Mouse (Mus musculus) hindbrain, embryonic 13.5 days (tissue): Measurements from ENCODE around the gene D17Wsu92e. TPM values are rescaled to one million over a fixed set of nuclear protein-coding genes. Genes with fewer than 3 reads are reported as not detected.

Source experiments
- ATAC-seq: fragments of 200-750 bp; cut with Nextera tagmentation; 2 replicates; pipeline ENCODE4 v1.8.0; 2017; ENCODE audit warnings: moderate TSS enrichment; ENCODE audit not compliant: low FRiP score
- H3K27ac ChIP-seq: fragments of 300-500 bp; sonication (generic); 2 replicates; pipeline ENCODE4 v1.5.1; 2015; ENCODE audit warnings: inconsistent platforms, mild to moderate bottlenecking, moderate library complexity
- H3K27me3 ChIP-seq: fragments of 300-500 bp; sonication (generic); 2 replicates; pipeline ENCODE4 v1.6.1; 2015; ENCODE audit warnings: mild to moderate bottlenecking, inconsistent platforms
- H3K36me3 ChIP-seq: fragments of 300-500 bp; sonication (generic); 2 replicates; pipeline ENCODE4 v1.6.1; 2015; ENCODE audit warnings: mild to moderate bottlenecking, inconsistent platforms
- H3K4me1 ChIP-seq: fragments of 300-500 bp; sonication (generic); replicated peaks from 2 replicates; pipeline ENCODE4 v1.6.1; 2015; ENCODE audit warnings: inconsistent platforms
- H3K4me2 ChIP-seq: fragments of 300-500 bp; sonication (generic); 2 replicates; pipeline ENCODE4 v1.6.1; 2015; ENCODE audit warnings: inconsistent platforms, mild to moderate bottlenecking, moderate library complexity
- H3K4me3 ChIP-seq: fragments of 300-500 bp; sonication (generic); 2 replicates; pipeline ENCODE4 v1.5.1; 2015; ENCODE audit warnings: mild to moderate bottlenecking, inconsistent platforms
- H3K9ac ChIP-seq: fragments of 300-500 bp; sonication (generic); 2 replicates; pipeline ENCODE4 v1.6.1; 2015; ENCODE audit warnings: mild to moderate bottlenecking, inconsistent platforms
- H3K9me3 ChIP-seq: fragments of 300-500 bp; sonication (generic); 2 replicates; pipeline ENCODE4 v1.6.1; 2016; ENCODE audit warnings: inconsistent platforms
- WGBS: fragments of 180-500 bp; shearing (Covaris S2); methylation state at CpG from one replicate; pipeline ENCODE4 v1.1.7; 2015; 5-methylcytosine and 5-hydroxymethylcytosine counted together
- polyA plus RNA-seq: library from polyadenylated mRNA; unstranded; fragments of >200 nt; fragmentation: Nextera tagmentation; extraction: Ambion mirVana; gene quantifications from 2 replicates; pipeline ENCODE4 v1.2.1, GENCODE M21; 2015

Gene D17Wsu92e
- polyA plus RNA-seq, 1 experiment from 2014 or later = 10.0 TPM

DNA sequence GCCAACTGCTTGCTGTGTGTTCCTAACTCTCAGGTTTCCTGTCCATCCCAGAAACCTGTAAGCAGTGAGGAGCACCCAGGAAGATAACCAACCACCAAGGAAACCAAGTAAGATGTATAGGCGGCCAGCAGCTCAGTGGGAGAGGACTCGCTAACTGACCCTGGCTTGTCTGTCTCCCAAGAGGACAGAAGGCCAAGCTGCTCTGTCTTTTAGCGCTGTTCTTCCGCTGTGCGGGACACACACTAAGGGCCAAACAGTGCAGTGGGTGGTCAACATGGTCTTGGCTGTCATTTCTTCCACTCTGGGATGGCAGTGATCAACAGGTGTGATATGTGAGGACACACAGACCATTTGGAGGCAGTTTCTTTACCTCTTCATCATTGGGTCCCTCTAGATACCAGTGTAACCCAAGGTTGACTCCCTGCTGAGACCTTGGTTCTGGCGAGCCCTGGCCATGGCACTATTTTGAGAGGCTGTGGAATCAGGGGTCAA, 70.0 kb downstream of the D17Wsu92e start:
- H3K4me3 ChIP-seq = no peak overlapping the region
- no peaks in the 10 kb centered on the region for H3K27me3 ChIP-seq
- ATAC-seq = no peak
- H3K27ac ChIP-seq = no peak overlapping the region
- 91% methylated on average over 6 of the region's 6 CpGs for WGBS
- no peak overlapping the region for H3K4me2 ChIP-seq
- no peaks in the 10 kb centered on the region for H3K9me3 ChIP-seq
- H3K9ac ChIP-seq = no peak overlapping the region
- H3K36me3 ChIP-seq = peaks cover 20% of the 10 kb centered on the region
- peaks cover 18% of the 10 kb centered on the region for H3K4me1 ChIP-seq

DNA sequence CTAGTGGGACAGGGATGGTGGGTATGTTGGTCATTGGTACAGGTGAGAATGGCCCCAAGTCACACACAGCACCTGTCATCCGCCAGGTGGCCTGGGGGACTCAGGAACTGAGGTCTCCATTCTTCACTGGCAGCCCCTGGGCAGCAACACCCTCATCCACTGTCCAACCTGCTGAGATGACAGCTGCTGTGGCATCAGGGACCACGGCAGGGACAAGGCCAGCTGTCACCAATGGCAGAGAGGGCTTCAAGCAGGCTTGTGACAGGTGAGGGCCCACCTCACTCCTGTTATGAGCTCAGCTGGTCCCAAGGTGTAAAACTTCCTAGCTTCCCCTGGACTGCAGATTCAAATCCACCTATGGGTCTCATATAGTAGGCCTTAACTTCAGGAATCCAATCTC, 72.3 kb downstream of the D17Wsu92e start:
- 96% methylated on average over 2 of the region's 2 CpGs for WGBS
- no peak overlapping the region for H3K27ac ChIP-seq

DNA sequence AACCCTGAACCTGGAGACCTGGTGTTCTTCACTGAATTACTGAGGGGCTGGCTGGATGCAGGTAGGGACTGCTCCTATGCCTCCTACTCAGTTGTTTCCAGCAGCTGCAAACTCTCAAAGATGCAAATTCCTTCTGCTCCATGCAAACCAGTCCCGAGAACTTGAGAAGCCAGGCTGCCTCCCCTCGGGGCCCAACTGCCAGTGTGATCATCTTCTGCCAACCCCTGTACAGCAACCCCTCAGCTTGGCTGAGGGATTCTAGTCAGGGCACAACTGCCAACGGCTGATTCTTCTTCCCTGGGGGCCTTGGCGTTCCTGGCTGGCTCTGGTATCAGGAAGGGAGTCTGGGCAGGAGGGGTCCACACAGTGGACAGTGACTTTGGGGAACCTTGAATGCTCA, 74.0 kb downstream of the D17Wsu92e start:
- Histone ChIP-seq H3K4me3 (no peak overlapping the region), H3K4me1 (peaks cover 10% of the 10 kb centered on the region), H3K9me3 (no peaks in the 10 kb centered on the region), H3K4me2 (no peak overlapping the region), H3K9ac (no peak overlapping the region), H3K27me3 (no peaks in the 10 kb centered on the region), H3K36me3 (peaks cover 8% of the 10 kb centered on the region), H3K27ac (no peak overlapping the region)
- WGBS = 53% methylated on average over 4 of the region's 4 CpGs
- ATAC-seq = no peak

More for the DNA sequence above, 72.3 kb downstream of the D17Wsu92e start:
- H3K9ac ChIP-seq = no peak overlapping the region
- peaks cover 17% of the 10 kb centered on the region for H3K36me3 ChIP-seq
- H3K4me1 ChIP-seq = peaks cover 10% of the 10 kb centered on the region
- H3K4me3 ChIP-seq = no peak overlapping the region
- H3K9me3 ChIP-seq = no peaks in the 10 kb centered on the region
- H3K27me3 ChIP-seq = no peaks in the 10 kb centered on the region
- no peak for ATAC-seq
- H3K4me2 ChIP-seq = no peak overlapping the region

DNA sequence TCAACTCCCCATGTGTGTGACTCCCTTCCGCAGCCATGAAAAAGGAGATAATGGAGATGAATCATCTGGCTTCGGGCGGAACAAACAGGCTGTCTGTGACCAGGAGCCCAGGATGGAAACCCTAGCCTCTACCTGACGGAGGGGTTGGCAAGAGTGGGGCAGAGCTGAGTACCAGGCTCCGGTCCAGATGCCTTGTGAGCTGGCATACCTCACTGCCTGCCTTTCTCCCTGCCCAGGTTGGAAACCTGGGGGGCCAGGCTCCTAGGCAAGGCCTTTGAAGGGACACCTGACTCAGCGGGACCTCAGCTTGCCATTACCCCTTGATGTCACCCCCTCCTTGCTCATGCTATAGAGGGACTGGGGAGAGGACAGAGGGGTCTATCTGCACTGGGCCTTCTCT, 79.5 kb downstream of the D17Wsu92e start:
- no peak overlapping the region for H3K9ac ChIP-seq
- no peaks in the 10 kb centered on the region for H3K36me3 ChIP-seq
- no peak for ATAC-seq
- WGBS = 87% methylated on average over 6 of the region's 6 CpGs
- no peaks in the 10 kb centered on the region for H3K27me3 ChIP-seq
- H3K4me3 ChIP-seq = no peak overlapping the region
- no peaks in the 10 kb centered on the region for H3K9me3 ChIP-seq
- H3K4me1 ChIP-seq = no peaks in the 10 kb centered on the region
- no peak overlapping the region for H3K27ac ChIP-seq
- no peak overlapping the region for H3K4me2 ChIP-seq

DNA sequence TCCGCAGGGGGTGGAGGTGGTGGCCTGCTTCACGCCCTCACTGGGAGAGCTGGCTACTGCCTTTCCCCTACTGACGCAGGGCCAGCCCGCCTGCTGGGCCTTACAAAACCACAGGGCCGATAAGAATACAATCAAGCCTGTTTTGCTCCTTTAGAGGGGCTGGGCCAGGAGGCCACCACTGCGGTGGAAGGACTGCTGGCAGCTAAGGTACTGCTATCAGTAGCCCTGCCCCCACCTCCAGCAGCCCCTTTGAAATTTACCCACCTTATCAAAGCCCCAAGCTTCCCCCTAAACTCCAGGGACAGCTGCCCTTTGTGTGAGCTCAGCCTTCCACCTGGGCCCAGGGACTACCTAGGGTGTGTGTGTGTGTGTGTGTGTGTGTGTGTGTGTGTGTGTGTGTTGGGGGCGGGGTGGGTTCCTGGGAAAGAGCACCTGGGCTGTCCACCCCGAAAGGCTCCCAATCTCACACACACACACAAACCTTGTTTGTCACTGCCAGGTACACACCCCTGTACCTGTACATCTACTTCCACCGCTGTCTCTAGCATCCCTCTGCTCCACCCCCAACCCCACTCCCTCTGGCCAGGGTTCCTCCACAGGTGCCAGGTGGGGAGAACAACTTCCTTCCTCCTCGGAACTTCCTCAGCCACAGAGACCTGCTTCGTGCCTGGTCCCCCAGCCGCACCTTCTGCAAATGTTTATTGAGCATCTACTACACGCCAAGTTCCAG, 85.9 kb downstream of the D17Wsu92e start:
- Histone ChIP-seq H3K4me1 (peaks cover 4% of the 10 kb centered on the region), H3K27me3 (0 out of 2 replicates have a peak, but pooled peaks cover 3% of the 10 kb centered on the region), H3K9ac (no peak overlapping the region), H3K36me3 (no peaks in the 10 kb centered on the region), H3K4me2 (no peak overlapping the region), H3K27ac (no peak overlapping the region), H3K9me3 (no peaks in the 10 kb centered on the region), H3K4me3 (no peak overlapping the region)
- ATAC-seq = no peak
- 21% methylated on average over 12 of the region's 13 CpGs for WGBS

DNA sequence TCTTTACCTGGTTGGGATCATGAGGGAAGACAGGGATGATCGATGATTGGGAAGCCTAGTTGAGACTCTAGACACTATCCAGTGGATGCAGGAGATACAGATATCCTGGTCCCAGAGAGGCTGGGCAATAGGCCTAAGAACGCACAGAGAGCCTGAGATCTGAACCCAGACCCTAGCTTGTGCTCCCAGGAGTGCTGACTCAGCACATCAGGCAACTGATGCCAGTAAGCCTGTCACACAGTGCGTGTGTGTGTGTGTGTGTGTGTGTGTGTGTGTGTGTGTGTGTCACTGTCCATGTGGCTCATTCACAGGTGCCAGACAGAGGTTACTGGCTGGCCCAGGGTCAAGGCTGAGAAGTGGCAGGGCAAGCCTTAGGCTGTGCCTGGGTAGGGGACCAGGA, 87.8 kb downstream of the D17Wsu92e start:
- WGBS = 89% methylated on average over 3 of the region's 3 CpGs
- no peak overlapping the region for H3K4me2 ChIP-seq
- no peak overlapping the region for H3K9ac ChIP-seq
- no peak overlapping the region for H3K27ac ChIP-seq
- H3K9me3 ChIP-seq = no peaks in the 10 kb centered on the region
- ATAC-seq = no peak
- peaks cover 4% of the 10 kb centered on the region for H3K4me1 ChIP-seq
- H3K4me3 ChIP-seq = no peak overlapping the region
- H3K36me3 ChIP-seq = no peaks in the 10 kb centered on the region
- 0 out of 2 replicates have a peak, but pooled peaks cover 3% of the 10 kb centered on the region for H3K27me3 ChIP-seq

DNA sequence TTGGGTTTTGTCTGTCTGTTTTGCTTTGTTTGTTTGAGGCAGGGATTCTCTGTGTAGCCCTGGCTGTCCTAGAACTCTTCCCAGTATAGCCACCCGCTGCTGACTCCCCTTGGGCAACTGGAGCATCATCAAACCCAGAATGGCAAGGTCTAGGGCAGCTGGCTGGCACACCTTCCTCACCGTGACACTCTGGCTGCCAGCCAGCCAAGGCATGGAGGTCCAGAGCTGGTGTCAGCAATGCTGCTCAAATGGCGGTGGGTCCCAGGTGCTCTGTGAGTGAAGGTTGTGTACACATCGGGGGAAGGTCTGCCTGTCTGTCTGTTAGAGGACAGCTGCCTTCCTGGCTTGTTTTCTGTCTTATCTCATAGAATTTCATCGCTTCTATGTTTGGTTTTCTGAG, 88.3 kb downstream of the D17Wsu92e start:
- 75% methylated on average over 5 of the region's 5 CpGs for WGBS
- Histone ChIP-seq H3K27ac (no peak overlapping the region), H3K27me3 (0 out of 2 replicates have a peak, but pooled peaks cover 3% of the 10 kb centered on the region), H3K36me3 (no peaks in the 10 kb centered on the region), H3K9me3 (no peaks in the 10 kb centered on the region), H3K4me1 (peaks cover 4% of the 10 kb centered on the region), H3K4me3 (no peak overlapping the region), H3K9ac (no peak overlapping the region), H3K4me2 (no peak overlapping the region)
- no peak for ATAC-seq

DNA sequence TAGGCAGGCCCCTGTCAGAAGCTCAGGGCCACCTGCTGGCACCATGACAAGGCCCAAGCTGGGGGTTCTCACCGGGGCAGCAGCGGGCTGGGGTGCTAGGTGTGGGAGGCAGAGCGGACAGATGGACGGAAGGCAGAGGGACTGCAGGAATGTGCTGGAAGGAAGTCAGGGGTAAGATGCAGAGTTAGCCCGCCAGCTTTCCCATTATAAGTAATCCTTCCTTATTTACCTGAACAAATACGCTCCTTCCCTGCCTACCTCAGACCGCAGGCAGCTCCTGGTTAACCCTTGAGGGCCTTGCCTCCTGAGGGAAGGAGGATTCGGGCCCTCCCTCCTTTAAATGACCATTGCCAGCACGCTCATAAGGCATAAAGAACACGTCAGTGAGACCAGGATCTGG, 91.7 kb downstream of the D17Wsu92e start, which contains the start of gene Spdef:
Spdef (minus strand) TSS at position 186 of the 400 bp plus-strand sequence.
- no peaks in the 10 kb centered on the region for H3K27me3 ChIP-seq
- ATAC-seq = no peak
- WGBS = 86% methylated on average over 10 of the region's 10 CpGs
- no peak within 1 kb of the TSS for H3K4me2 ChIP-seq
- H3K9ac ChIP-seq = no peak within 1 kb of the TSS
- H3K27ac ChIP-seq = no peak within 1 kb of the TSS
- H3K9me3 ChIP-seq = no peaks in the 10 kb centered on the region
- H3K4me3 ChIP-seq = no peak within 1 kb of the TSS
- peaks cover 13% of the 10 kb centered on the region for H3K4me1 ChIP-seq
- H3K36me3 ChIP-seq = no peaks in the 10 kb centered on the region

DNA sequence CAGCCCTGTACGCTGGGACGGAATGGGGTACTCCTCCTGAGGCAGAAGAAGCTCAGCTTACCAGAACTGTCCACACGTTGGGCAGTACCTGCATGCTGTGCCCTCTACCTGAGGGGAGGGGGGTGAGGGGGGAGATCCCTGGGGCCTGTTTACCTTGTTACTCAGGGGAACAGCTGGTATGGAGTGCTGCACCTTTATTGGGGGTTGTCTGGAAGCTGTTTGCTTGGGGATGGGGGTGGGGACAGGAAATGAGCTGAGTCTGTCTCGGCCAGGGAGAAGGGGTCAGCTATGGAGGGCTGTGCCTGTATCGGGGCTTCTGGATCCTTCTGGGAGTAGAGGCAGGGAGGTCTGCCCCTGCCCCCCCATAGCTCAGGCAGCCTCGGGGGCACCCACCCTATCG, 93.9 kb downstream of the D17Wsu92e start:
- H3K27ac ChIP-seq = no peak overlapping the region
- 73% methylated on average over 7 of the region's 7 CpGs for WGBS
- H3K9ac ChIP-seq = no peak overlapping the region
- H3K4me2 ChIP-seq = no peak overlapping the region
- no peaks in the 10 kb centered on the region for H3K27me3 ChIP-seq
- ATAC-seq = no peak
- H3K36me3 ChIP-seq = no peaks in the 10 kb centered on the region
- peaks cover 13% of the 10 kb centered on the region for H3K4me1 ChIP-seq
- no peaks in the 10 kb centered on the region for H3K9me3 ChIP-seq
- no peak overlapping the region for H3K4me3 ChIP-seq

DNA sequence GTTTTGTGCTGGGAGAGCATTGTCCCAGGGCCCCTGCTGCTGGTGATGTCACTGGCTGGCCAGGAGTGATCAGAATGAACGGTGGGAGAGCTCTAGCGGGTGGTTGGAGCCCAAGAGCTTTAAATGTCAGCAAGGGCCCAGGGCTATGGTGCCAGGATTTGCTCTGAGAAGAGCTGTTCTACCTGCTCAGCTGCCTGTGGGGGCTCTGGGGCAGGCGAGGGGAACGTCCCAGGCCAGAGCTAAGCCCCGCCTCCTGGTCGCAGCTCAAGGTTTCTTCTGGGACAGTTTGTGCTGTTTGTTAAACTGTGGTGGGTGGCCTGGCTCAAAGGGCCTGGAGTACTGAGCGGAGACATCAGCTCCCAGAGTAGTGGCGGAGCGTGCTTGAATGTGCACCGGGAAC, 95.0 kb downstream of the D17Wsu92e start:
- Histone ChIP-seq H3K4me2 (no peak overlapping the region), H3K27me3 (no peaks in the 10 kb centered on the region), H3K9ac (peak overlapping the region; percentile 16; the same call in 1 of the 2 replicates), H3K9me3 (no peaks in the 10 kb centered on the region), H3K4me3 (no peak overlapping the region), H3K36me3 (no peaks in the 10 kb centered on the region), H3K27ac (no peak overlapping the region), H3K4me1 (peaks cover 13% of the 10 kb centered on the region)
- ATAC-seq = no peak
- 14% methylated on average over 10 of the region's 10 CpGs for WGBS

DNA sequence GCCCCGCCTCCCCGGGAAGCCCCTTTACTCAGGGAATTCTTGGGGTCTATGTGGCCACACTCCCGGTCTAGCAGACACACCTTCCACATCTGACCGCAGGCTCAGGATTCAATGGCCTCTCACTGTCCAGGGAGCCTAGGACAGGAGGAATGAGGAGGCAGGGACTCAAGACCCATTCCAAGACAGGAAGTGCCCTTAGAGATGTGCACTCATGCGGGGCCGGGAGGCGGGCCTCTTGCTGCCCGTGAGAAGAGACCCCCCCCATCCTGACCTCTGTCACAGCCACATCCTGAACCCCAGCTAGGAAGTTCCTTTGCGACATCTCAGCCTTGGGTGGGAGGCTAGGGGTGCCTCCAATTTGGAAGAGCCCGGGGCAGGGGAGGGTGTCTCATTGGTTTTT, 95.4 kb downstream of the D17Wsu92e start:
- H3K4me3 ChIP-seq = no peak overlapping the region
- H3K9ac ChIP-seq = 0 out of 2 replicates have a peak overlapping the region, but pooled peaks have one; percentile 16
- WGBS = 28% methylated on average over 10 of the region's 10 CpGs
- H3K4me1 ChIP-seq = peaks cover 13% of the 10 kb centered on the region
- H3K36me3 ChIP-seq = no peaks in the 10 kb centered on the region
- H3K27me3 ChIP-seq = no peaks in the 10 kb centered on the region
- no peak overlapping the region for H3K27ac ChIP-seq
- no peak for ATAC-seq
- no peaks in the 10 kb centered on the region for H3K9me3 ChIP-seq
- no peak overlapping the region for H3K4me2 ChIP-seq

DNA sequence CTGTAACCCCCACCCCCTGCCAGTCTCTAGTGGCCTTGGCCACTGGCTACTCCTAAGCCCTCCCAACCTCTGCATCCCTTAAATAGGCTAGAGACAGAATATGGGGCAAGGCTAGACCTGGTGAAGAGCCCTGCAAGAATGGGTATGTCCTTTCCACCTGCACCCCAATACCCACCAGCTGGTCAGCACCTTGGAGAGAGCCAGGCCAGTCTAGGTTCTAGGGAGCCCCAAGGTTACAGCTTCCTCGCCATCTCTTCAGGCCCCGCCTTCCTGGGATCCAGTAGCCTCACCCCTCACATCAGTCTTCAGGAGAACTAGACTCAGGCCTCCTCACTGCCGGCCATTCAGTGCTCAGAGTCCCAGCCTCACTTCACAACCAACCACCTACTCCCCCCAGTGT, 96.1 kb downstream of the D17Wsu92e start:
- no peak for ATAC-seq
- H3K4me3 ChIP-seq = no peak overlapping the region
- no peak overlapping the region for H3K27ac ChIP-seq
- no peaks in the 10 kb centered on the region for H3K27me3 ChIP-seq
- H3K36me3 ChIP-seq = no peaks in the 10 kb centered on the region
- no peak overlapping the region for H3K4me2 ChIP-seq
- H3K9ac ChIP-seq = no peak overlapping the region
- 43% methylated on average over 3 of the region's 3 CpGs for WGBS
- peaks cover 13% of the 10 kb centered on the region for H3K4me1 ChIP-seq
- no peaks in the 10 kb centered on the region for H3K9me3 ChIP-seq

DNA sequence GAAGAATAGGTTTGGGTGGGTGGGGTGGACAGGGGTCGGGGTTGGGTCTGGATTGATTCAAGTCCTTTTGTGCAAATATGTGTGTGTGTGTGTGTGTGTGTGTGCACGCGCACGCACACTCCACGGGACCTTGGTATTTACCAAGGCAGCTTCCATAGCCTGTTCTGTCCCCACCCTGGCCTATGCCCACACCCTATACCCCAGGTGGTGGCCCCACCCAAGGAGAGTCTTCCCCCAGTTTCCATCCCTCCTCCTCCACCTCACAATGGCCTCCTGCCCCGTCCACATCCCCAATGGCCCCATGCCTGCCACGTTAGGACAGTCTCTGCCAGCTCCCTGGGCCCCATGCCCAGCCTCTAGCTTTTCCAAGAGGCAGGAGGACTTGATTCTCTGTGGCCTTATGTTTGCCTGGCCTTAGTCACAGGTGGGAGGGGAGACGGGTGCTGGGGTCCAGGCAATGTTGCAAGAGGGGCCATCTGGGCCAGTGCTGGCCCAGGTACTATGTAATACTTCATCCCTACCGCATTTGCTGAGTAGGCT, 99.3 kb downstream of the D17Wsu92e start:
- Histone ChIP-seq H3K9me3 (no peaks in the 10 kb centered on the region), H3K27me3 (peaks cover 14% of the 10 kb centered on the region), H3K36me3 (no peaks in the 10 kb centered on the region), H3K4me2 (no peak overlapping the region), H3K27ac (no peak overlapping the region), H3K4me1 (peaks cover 30% of the 10 kb centered on the region), H3K9ac (no peak overlapping the region), H3K4me3 (no peak overlapping the region)
- WGBS = 73% methylated on average over 9 of the region's 9 CpGs
- ATAC-seq = no peak
